Mouse (Mus musculus): ENCODE data around the gene Akap14. TPM values are rescaled to one million over a fixed set of nuclear protein-coding genes. Genes with fewer than 3 reads are reported as not detected.

Akap14 gene
- polyA plus RNA-seq (2014; fragmentation: Illumina TruSeq; extraction: RNeasy Lipid Tissue Mini Kit (QIAGEN cat#74804); ENCODE audit: low replicate concordance) = 0.56 TPM

DNA sequence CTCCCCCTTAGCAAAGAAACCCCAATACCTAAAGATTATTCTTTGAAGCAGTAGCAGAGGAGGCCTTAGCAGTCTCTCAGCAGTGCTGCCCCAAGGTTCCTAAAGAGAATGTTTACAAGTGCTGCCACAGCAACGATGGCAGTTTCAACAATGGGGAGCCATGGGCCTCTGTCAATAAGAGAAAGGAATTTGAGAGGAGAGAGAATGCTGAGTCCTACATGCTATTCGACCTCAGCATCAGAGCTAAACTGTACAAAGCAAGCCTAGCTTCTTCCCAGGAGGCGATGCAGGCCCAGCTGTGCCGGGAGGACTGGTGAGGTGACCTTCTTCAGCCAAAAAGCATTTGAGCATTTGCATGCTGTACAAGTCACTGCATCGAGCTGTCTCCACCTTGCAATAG is at the start of gene Akap14:
Akap14 (minus strand) TSS at position 101 of the 400 bp plus-strand sequence.

DNA sequence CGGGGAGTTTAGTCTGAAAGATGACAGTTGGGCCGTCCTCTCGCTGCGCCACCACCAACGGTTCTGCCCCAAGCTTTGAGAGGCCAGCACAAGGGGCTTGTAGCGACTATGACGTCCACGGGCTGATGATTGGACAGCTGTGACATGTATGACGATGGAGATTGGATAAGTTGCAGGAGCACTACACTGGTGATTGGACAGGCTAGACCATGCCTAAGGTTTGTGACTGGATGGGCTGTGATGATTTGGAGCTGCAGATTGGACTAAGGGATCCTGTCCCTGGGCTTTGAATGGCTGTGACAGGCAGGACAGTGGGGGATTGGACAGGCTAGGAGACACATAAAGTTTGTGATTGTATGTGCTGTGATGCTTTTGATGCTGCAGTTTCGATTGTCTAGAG is 42.3 kb upstream of the Akap14 start, which contains the start of gene Gm9:
Gm9 (minus strand) TSS at position 101 of the 400 bp plus-strand sequence.

DNA sequence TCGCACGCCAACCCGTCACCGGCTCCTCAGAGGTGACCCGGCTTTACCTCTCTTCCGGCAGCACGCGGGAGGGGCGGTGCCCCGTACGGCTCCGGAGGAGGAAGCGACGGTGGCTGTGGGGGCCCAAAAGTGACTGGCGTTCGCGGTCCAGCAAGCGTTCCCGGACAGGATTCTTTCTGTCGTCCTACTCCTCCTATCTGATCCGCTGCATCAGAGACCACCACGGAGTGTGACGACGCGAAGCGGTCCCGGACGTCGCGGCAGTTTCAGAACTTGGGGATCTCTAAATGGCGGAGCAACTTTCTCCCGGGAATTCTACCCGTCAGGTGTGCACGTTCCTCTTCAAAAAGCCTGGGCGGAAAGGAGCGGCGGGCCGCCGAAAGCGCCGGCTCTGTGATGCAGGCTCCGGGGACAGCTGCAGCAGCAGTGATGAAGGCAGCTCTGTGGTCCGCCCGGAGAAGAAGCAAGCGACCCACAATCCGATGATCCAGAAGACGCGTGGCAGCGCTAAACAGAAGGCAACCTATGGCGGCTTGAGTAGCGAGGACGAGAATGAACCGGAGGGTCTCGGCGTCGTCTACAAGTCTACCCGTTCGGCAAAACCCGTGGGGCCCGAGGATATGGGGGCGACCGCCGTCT is 22.6 kb upstream of the Akap14 start, which contains the start of the genes Ndufa1 and Rnf113a1:
Ndufa1 (minus strand) TSS at position 59 of the 639 bp plus-strand sequence.
Rnf113a1 (plus strand) TSS at position 141 of the 639 bp plus-strand sequence.

DNA sequence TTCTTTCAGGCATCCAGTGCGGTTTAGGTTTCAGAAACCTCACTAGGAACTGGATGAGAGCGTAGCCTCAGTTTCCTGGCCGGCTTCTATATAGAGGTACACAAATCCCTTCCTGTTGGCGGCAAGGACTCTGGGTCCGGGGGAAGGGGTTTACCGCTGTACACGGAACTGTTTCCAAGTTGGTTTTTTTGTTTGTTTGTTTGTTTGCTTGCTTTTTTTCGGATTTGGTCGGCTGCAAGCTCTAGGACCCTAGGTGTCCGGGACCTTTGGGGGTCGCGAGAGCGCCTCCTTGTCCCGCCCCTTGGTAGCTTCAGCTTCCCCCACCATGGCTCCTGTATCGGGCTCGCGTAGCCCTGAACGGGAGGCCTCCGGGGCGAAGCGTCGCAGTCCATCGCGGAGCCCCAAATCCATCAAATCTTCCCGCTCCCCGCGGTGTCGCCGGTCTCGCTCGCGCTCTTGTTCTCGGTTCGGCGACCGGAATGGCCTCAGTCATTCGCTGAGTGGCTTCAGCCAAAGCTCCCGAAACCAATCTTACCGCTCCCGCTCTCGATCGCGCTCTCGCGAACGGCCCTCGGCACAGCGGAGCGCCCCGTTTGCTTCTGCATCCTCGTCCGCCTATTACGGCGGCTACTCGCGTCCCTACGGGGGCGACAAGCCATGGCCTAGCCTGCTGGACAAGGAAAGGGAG is 41.8 kb downstream of the Akap14 start, which contains the start of gene Nkap:
Nkap (plus strand) TSS at position 125 of the 688 bp plus-strand sequence.

DNA sequence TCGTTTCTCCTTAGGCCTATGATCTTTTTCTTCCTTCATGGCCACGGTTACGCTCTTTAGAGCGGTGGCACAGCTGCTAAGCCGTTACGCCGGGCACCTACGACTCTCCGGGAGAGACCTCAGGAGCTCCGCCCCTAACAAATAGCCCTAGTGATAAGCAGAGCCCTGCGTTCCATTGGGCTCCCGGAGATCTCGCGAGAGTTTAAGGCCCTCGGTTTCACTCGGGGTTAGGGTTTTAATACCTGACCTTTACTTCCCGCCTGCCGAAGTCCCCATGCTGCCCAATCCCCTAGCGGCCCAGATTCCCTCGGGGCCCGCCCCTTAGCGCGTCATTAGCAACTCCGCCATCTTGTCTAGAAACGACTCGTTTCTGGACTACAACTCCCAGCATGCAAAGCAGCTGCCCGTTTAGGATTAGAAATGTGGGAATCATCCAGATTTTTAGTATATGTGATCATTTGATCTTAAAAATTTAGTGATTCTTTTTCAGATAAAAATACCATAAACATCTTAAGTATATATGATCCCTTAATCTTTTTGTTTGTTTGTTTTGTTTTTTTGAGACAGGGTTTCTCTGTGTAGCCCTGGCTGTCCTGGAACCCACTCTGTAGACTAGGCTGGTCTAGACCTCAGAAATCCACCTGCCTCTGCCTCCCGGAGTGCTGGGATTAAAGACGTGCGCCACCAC is 58.3 kb downstream of the Akap14 start, which contains the start of gene Upf3b:
Upf3b (minus strand) TSS at position 130 of the 688 bp plus-strand sequence.

Other genes starting within 250 kb of the Akap14 start
- gene Sept6, start 177.0 kb downstream of the Akap14 start, polyA plus RNA-seq (2014; fragmentation: Illumina TruSeq; extraction: RNeasy Lipid Tissue Mini Kit (QIAGEN cat#74804); ENCODE audit: low replicate concordance) = 11.0 TPM
- gene Sowahd, start 120.0 kb downstream of the Akap14 start, polyA plus RNA-seq (2014; fragmentation: Illumina TruSeq; extraction: RNeasy Lipid Tissue Mini Kit (QIAGEN cat#74804); ENCODE audit: low replicate concordance) = not detected
- gene Rpl39, start 83.4 kb downstream of the Akap14 start, polyA plus RNA-seq (2014; fragmentation: Illumina TruSeq; extraction: RNeasy Lipid Tissue Mini Kit (QIAGEN cat#74804); ENCODE audit: low replicate concordance) = 805 TPM
- 94.7 TPM for gene Upf3b, start 58.5 kb downstream of the Akap14 start, polyA plus RNA-seq (2014; fragmentation: Illumina TruSeq; extraction: RNeasy Lipid Tissue Mini Kit (QIAGEN cat#74804); ENCODE audit: low replicate concordance)
- gene Nkap, start 42.0 kb downstream of the Akap14 start, polyA plus RNA-seq (2014; fragmentation: Illumina TruSeq; extraction: RNeasy Lipid Tissue Mini Kit (QIAGEN cat#74804); ENCODE audit: low replicate concordance) = 50.7 TPM
- gene Ndufa1, start 22.3 kb upstream of the Akap14 start, polyA plus RNA-seq (2014; fragmentation: Illumina TruSeq; extraction: RNeasy Lipid Tissue Mini Kit (QIAGEN cat#74804); ENCODE audit: low replicate concordance) = 344 TPM
- gene Rnf113a1, start 22.4 kb upstream of the Akap14 start, polyA plus RNA-seq (2014; fragmentation: Illumina TruSeq; extraction: RNeasy Lipid Tissue Mini Kit (QIAGEN cat#74804); ENCODE audit: low replicate concordance) = 0.37 TPM
- not detected for gene Gm9, start 42.2 kb upstream of the Akap14 start, polyA plus RNA-seq (2014; fragmentation: Illumina TruSeq; extraction: RNeasy Lipid Tissue Mini Kit (QIAGEN cat#74804); ENCODE audit: low replicate concordance)
- not detected for gene Rhox1, start 53.4 kb upstream of the Akap14 start, polyA plus RNA-seq (2014; fragmentation: Illumina TruSeq; extraction: RNeasy Lipid Tissue Mini Kit (QIAGEN cat#74804); ENCODE audit: low replicate concordance)
- not detected for gene Rhox2a, start 76.1 kb upstream of the Akap14 start, polyA plus RNA-seq (2014; fragmentation: Illumina TruSeq; extraction: RNeasy Lipid Tissue Mini Kit (QIAGEN cat#74804); ENCODE audit: low replicate concordance)
- gene Rhox3a, start 81.1 kb upstream of the Akap14 start, polyA plus RNA-seq (2014; fragmentation: Illumina TruSeq; extraction: RNeasy Lipid Tissue Mini Kit (QIAGEN cat#74804); ENCODE audit: low replicate concordance) = not detected
- not detected for gene Rhox4a, start 96.5 kb upstream of the Akap14 start, polyA plus RNA-seq (2014; fragmentation: Illumina TruSeq; extraction: RNeasy Lipid Tissue Mini Kit (QIAGEN cat#74804); ENCODE audit: low replicate concordance)
- gene Rhox3a2, start 211.2 kb upstream of the Akap14 start, polyA plus RNA-seq (2014; fragmentation: Illumina TruSeq; extraction: RNeasy Lipid Tissue Mini Kit (QIAGEN cat#74804); ENCODE audit: low replicate concordance) = not detected
- gene Rhox4a2, start 222.0 kb upstream of the Akap14 start, polyA plus RNA-seq (2014; fragmentation: Illumina TruSeq; extraction: RNeasy Lipid Tissue Mini Kit (QIAGEN cat#74804); ENCODE audit: low replicate concordance) = not detected
- not detected for gene Rhox2b, start 243.2 kb upstream of the Akap14 start, polyA plus RNA-seq (2014; fragmentation: Illumina TruSeq; extraction: RNeasy Lipid Tissue Mini Kit (QIAGEN cat#74804); ENCODE audit: low replicate concordance)